Mouse (Mus musculus) mouse trophoblast stem cell (cell line): Measurements from ENCODE around the gene Zfp524.
"Not testable (repeated sequence)": the region's sequence is repeated elsewhere in the genome, so short reads cannot be mapped to it uniquely, and the experiment has no call there.

Experiments
- in situ Hi-C, 2 experiments: fragments of 300-500 bp; cut with MseI, MboI; formaldehyde crosslinking; loops; 2 replicates in 1 of 2; 3 replicates in 1 of 2; pipeline ENCODE4 v1.15.1; 2025

Zfp524 gene

DNA sequence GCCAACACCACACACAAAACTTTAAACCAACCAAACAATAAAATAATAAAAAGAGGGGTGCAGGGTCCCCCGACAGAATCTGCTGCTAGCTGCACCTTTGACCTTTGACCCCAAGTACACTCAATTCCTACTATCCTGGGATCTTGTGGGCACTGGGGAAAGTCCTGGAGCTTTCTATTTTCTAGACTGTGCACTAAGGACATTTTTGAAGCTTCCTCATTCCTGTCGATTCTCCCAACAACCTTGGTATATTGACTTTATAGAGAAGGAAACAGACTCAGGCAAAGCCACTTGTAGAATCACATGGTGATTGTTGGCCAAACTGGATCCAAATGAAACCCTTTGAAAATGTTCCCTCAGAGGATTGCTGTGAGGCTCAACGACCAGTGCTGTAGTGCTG is 1.8 kb downstream of the Zfp524 start:
- in situ Hi-C loops = no loop called here

DNA sequence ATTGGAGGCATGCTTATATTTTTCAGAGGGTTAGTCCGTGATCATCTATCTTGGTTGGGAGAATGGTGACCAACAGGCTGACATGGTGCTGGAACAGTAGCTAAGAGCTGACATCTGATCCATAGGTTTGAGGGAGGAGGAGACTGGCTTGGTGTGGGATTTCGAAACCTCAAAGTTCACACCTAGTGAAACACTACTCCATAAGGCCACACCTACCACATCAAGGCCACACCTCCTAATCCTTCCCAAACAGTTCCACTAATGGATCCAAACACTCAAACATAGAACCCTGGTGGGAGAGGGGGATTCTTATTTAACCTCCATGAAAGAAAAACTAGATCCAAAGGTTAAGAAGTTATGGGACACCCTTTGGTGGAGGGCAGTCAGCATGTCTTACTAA is 2.7 kb downstream of the Zfp524 start:
- in situ Hi-C loops = no loop called here

DNA sequence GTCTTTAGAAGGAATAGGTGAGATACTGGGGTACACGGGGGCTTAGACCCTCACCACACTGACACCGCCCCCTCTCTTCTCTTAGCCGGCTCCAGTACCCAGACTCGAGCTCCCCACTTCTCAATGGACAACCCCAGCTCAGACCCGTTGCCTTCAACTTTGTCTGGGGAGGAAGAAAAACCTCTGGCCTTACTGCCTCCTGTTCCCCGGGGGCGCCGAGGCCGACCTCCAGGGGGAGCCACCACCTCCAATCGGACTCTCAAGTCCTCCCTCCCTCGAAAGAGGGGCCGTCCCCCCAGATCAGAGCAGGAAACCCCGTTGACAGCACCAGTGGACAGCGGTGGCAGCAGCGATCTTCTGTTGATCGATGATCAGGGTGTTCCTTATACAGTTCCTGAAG is 3.1 kb downstream of the Zfp524 start:
- in situ Hi-C loops = no loop called here

GRCm38 (mm10) chr7:5017931-5018330 is 3.7 kb downstream of the Zfp524 start:
- in situ Hi-C loops = no loop called here

DNA sequence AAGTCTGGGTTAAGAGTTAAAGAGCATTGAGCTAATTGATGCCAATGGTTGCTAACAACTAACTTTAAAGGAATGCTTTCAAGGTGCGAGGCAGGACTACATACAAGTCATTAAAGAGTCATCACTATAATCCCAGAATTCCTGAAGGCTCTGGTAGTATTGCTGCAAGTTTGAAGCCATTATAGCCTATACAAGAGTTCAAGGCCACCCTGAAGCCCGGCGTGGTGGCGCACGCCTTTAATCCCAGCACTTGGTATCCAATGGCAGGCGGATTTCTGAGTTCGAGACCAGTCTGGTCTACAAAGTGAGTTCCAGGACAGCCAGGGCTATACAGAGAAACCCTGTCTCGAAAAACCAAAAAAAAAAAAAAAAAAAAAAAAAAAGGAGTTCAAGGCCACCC is 5.4 kb downstream of the Zfp524 start:
- in situ Hi-C loops = not testable (repeated sequence)

DNA sequence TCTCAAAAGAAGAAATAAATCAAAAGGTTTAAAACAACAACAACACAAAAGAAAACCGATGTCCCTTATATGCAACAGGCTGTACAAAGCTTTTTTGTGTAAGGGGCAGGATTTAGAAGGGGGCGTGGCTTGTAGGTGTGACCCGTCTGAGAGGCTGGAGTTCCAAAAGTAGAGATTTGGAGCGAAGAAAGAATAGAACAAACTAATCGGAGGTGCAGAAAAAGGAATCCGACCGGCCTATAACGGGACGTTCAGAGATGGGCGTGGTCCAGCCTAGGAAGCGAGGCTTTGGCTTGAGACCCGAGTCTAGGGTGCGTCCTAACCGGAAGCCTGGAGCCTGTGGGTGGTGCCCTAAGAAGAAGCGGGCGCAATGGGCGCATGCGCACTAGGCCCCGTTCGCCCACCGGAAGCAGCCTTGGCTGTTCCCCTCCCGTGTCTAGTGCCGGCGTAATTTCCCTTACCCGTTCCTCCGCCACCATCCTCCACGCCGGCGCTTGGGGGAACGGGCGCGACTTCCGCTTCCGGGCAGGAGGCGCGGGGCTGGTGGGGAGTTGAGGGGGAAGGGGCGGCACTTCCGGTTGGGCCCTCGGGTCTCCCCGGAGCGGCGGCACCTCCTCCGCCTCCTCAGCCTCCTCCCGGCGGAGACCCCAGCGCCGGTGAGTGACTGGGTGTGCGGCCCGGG is 5.9 kb downstream of the Zfp524 start, which contains the start of the genes Zfp865 and Ccdc106:
Gene Zfp865, plus strand, starts transcription at position 377 of the 682 bp plus-strand sequence.
Gene Ccdc106, plus strand, starts transcription at position 554 of the 682 bp plus-strand sequence.
- in situ Hi-C loops = no loop called here

GRCm38 (mm10) chr7:5020685-5021084 is 6.5 kb downstream of the Zfp524 start:
- in situ Hi-C loops = no loop called here

DNA sequence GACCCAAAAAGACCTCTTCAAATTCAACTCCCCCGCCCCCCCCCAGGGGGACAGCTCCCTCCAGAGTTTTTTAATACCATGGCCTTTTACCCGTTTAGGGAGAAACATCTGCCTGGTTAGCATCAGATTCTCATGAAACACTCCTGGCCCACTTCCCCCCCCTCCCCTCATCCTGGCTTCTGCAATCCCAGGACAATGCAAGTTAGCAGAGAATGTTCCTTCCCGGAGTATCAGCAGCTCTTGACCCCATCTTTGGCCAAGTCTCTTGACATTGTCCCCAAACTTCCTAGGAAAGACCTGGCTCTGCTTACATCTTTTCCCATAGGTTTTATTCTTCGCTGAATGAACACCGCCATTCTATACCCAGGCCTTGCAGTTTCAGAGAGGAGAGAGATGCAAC is 7.0 kb downstream of the Zfp524 start:
- in situ Hi-C loops = no loop called here

GRCm38 (mm10) chr7:5029543-5029942 is 15.3 kb downstream of the Zfp524 start:
- in situ Hi-C loops = no loop called here

DNA sequence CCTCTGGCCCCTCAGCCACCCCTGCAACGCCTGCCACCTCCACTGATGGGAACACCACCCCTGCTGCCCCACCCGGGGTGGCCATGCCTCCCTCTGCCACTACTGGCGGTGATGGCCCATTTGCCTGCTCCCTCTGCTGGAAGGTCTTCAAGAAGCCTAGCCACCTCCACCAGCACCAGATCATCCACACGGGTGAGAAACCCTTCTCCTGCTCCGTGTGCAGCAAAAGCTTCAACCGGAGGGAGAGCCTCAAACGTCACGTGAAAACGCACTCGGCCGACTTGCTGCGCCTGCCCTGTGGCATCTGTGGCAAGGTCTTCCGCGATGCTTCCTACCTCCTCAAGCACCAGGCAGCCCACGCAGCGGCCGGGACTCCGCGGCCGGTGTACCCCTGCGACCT is 15.7 kb downstream of the Zfp524 start:
- in situ Hi-C loops = no loop called here

DNA sequence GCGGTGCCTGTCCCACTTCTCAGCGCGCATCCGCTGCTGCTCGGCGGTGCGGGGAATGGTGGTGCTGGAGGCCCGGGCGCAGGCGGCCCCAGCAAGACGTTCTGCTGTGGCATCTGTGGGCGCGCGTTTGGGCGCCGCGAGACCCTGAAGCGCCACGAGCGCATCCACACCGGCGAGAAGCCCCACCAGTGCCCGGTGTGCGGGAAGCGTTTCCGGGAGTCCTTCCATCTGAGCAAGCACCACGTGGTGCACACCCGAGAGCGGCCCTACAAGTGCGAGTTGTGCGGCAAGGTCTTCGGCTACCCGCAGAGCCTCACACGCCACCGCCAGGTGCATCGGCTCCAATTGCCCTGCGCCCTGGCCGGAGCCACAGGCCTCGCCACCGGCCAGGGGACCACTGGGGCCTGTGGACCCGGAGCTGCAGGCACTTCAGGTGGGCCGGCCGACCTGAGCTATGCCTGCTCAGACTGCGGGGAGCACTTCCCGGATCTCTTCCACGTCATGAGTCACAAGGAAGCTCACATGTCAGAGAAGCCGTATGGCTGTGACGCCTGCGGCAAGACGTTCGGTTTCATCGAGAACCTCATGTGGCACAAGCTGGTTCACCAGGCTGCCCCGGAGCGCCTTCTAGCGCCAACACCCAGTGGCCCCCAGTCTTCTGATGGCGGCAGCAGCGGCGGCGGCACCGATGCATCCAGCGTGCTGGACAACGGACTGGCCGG is 16.5 kb downstream of the Zfp524 start:
- in situ Hi-C loops = no loop called here

DNA sequence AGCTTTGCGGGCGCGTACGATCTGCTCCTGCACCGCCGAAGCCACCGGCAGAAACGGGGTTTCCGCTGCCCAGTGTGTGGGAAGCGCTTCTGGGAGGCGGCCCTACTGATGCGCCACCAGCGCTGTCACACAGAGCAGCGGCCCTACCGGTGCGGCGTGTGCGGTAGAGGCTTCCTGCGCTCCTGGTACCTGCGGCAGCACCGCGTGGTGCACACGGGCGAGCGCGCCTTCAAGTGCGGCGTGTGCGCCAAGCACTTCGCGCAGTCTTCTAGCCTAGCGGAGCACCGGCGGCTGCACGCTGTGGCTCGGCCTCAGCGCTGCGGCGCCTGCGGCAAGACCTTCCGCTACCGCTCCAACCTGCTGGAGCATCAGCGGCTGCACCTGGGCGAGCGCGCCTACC is 17.3 kb downstream of the Zfp524 start:
- in situ Hi-C loops = no loop called here

GRCm38 (mm10) chr7:5033818-5034217 is 19.6 kb downstream of the Zfp524 start, which contains the start of gene 4632433K11Rik:
4632433K11Rik (plus strand) TSS chr7:5034118.
- in situ Hi-C loops = no loop called here

GRCm38 (mm10) chr7:5035628-5036027 is 21.4 kb downstream of the Zfp524 start:
- in situ Hi-C loops = no loop called here

- in situ Hi-C loops = no loop called here
Observed at GRCm38 (mm10) chr7:5036136-5036535, 21.9 kb downstream of the Zfp524 start.

DNA sequence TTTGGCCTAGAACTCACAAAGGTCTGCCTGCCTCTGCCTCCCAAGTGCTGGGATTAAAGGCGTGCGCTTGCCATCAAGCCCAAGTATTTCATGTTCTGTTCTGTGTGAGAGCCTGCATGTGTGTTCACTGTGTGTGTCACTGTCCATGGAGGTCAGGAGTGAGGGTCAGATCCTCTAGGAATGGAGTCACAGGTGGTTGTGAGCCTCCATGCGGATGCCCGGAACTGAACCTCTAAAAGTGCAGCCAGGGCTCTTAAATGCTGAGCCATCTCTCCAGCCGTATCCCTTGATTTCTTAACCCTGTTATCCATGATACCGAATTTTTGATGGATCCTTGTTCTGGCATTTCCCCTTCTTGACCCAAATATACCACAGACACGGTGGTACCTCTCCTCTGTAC is 22.8 kb downstream of the Zfp524 start:
- in situ Hi-C loops = no loop called here

GRCm38 (mm10) chr7:5037467-5037866 is 23.3 kb downstream of the Zfp524 start:
- in situ Hi-C loops = no loop called here

- in situ Hi-C loops = no loop called here
Observed at GRCm38 (mm10) chr7:5038109-5038732, 24.0 kb downstream of the Zfp524 start, which contains the start of gene Zfp784. Zfp784 (minus strand) TSS chr7:5038446.

DNA sequence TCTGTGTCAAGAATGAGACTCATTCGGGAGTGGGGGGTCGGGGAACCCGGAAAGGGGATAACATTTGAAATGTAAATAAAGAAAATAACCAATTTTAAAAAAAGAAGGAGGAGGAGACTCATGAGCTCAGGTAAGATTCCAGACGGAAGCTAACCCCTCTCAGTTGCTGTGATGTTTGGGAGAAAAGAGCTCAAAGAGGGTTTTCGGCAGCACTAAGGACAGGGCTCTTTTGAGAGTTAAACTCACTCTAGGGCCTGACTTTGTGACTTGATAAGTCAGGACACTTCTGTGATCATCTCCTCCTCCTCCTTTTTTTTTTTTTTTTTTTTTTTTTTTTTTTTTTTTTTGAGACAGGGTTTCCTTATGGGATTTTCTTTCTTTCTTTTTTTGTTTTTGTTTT is 24.7 kb downstream of the Zfp524 start:
- in situ Hi-C loops = no loop called here

DNA sequence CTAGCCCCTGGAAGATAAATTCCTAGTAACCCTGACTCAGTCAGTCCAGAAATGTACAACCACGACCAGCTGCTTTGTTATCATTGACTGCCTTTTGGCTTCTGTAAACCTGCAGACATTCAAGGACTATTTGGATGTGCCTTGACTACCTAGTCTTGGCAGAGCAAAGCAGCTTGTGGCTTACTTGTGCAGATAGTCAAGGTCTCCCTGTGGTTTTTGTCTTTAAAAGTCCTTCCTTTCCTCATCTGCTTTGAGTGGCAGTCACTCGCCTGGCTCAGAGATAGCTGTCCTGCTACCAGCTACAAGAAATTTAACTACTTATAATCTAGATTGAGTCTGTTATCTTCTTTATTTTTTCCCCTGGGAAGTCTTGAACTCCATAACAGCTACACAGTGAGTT is 30.8 kb downstream of the Zfp524 start:
- in situ Hi-C loops = loop anchor here (5.0 to 10.0 kb wide), 2 partner anchors 100 to 103 kb away; no protein-coding TSS in a partner anchor

- in situ Hi-C loops = loop anchor here (5.0 to 10.0 kb wide), 2 partner anchors 101 to 104 kb away; no protein-coding TSS in a partner anchor
Observed at GRCm38 (mm10) chr7:5046112-5046511, 31.9 kb downstream of the Zfp524 start.

DNA sequence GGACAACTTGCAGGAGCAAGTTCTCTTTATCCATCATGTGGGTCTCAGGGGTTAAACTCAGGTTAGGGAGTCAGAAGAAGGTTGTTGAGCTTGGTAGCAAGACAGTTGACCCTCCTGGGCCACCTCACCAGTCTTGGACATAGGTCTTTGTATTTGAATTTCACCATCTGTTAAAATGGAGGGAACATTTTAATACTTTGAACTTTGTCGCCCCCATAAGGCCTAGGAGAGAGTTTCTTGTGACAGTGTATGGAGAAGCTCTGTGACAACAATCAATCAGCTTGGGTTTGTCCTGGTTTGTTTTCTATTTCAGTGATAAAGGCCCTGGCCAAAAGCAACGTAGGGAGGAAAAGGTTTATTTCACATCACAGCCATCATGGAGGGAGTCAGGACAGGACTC is 33.1 kb downstream of the Zfp524 start:
- in situ Hi-C loops = loop anchor here (5.0 to 10.0 kb wide), 2 partner anchors 103 to 105 kb away; no protein-coding TSS in a partner anchor
